Mouse (Mus musculus) left cerebral cortex, adult 9 months (tissue): ENCODE results near the gene Sarnp.

ENCODE experiments used
- DNase-seq, 2 experiments: peaks; one replicate each; pipeline ENCODE4 v3.0.0; 2022; ENCODE audit warnings: low spot score in 2 of 2

Sarnp gene

GRCm38 (mm10) chr10:128915550-128915949, 98.4 kb downstream of the Sarnp start:
- no peak for DNase-seq

- DNase-seq, result no peak
Measured at GRCm38 (mm10) chr10:128916665-128917064, 99.5 kb downstream of the Sarnp start.

- no peak for DNase-seq
Measured at GRCm38 (mm10) chr10:128917400-128917799, 100.3 kb downstream of the Sarnp start.

GRCm38 (mm10) chr10:128918246-128918645, 101.1 kb downstream of the Sarnp start:
- no peak for DNase-seq

- no peak for DNase-seq
Measured at GRCm38 (mm10) chr10:128919203-128919631, 102.1 kb downstream of the Sarnp start.

GRCm38 (mm10) chr10:128919966-128920365, 102.8 kb downstream of the Sarnp start:
- DNase-seq, result no peak

GRCm38 (mm10) chr10:128920736-128921161, 103.6 kb downstream of the Sarnp start:
- DNase-seq, result no peak

- no peak for DNase-seq
Measured at GRCm38 (mm10) chr10:128921251-128921650, 104.1 kb downstream of the Sarnp start.

GRCm38 (mm10) chr10:128921883-128922821, 105.0 kb downstream of the Sarnp start:
- DNase-seq, result peak in 1 of 2 experiments; percentile 24

- no peak for DNase-seq
Measured at GRCm38 (mm10) chr10:128922822-128923012, 105.6 kb downstream of the Sarnp start, which contains the start of gene Rdh5. TSS of gene Rdh5 (minus strand) at chr10:128922888.

GRCm38 (mm10) chr10:128923013-128923691, 106.0 kb downstream of the Sarnp start:
- DNase-seq, result peak; percentile 87 to 96

GRCm38 (mm10) chr10:128923935-128924334, 106.8 kb downstream of the Sarnp start, which contains the start of gene Bloc1s1:
TSS of gene Bloc1s1 (minus strand) at chr10:128924035.
- no peak for DNase-seq
